Mouse (Mus musculus) layer of hippocampus, adult 6 months (tissue): Measurements from ENCODE around the gene Gabrg2. TPM values are rescaled to one million over a fixed set of nuclear protein-coding genes. Genes with fewer than 3 reads are reported as not detected.

Source experiments
- long read RNA-seq, 2 experiments: library from polyadenylated mRNA; unstranded; transcript quantifications; one replicate each; pipeline ENCODE4 v2.0.0; 2019 to 2020
- polyA plus RNA-seq: library from polyadenylated mRNA; unstranded; fragments of <200 nt; fragmentation: Nextera tagmentation; gene quantifications from 2 replicates; pipeline ENCODE4 v1.2.3, GENCODE M21; 2021

The Gabrg2 gene
- 74.7 and 75.8 TPM in 2 replicates for polyA plus RNA-seq
- long read RNA-seq, experiment 1, full-length matches to known transcripts = 119 of 171 reads
- long read RNA-seq, experiment 1, partial matches to known transcripts = 42 of 171 reads
- long read RNA-seq, experiment 1, other reads (novel, unspliced or antisense) = 10 of 171 reads
- long read RNA-seq, experiment 2, full-length matches to known transcripts = 810 of 923 reads
- long read RNA-seq, experiment 2, partial matches to known transcripts = 37 of 923 reads
- long read RNA-seq, experiment 2, other reads (novel, unspliced or antisense) = 76 of 923 reads

DNA sequence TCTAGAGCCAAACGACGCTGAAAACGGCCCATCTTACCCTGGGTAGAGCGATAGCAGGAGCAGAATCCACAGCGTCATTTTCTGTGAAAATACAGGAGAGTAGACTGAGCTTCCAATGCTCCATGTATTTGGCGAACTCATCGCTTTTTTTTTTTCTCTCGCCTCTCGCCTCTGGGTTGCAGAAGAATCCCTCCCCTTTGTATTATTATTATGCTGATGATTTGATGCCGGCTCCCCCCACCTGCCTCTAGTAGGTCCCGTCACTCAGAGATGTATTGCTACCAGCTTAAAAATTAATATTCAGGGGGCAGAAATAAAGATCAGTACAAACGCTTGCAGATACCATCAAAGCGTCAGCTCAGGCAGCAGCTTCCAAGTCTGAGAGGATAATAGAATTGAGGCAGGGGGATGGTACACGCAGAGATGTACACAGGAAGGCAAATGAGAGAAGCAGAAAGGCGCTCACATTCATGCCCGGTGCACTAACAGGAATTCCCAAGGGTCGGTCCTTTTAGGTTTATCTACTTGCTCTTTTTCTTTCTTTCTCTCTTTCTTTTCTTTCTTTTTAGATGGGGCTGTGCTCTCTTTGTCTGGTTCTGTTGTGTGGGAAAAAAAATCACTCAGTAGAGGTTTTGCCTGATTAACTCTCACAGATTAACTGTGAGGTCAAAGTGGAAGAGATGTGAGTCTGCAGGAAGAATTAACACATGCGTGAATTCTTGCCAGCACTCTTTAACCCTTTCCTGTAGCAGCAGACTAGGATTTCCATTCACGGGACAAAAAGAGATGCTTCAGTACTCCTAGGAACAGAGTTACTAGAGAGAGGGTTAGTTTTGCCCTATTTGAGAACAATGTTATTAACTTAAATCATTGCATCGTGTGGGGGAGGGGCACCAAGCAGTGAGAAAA is at the start of gene Gabrg2:
Gene Gabrg2 (minus strand): TSS at position 668 of the 909 bp plus-strand sequence.

Other genes with a start within 250 kb of the Gabrg2 start
- gene Gabra1, start 182.1 kb upstream of the Gabrg2 start, polyA plus RNA-seq = 202 and 306 TPM in 2 replicates